Mouse (Mus musculus): Measurements from ENCODE around the gene Ccno.

Ccno gene

DNA sequence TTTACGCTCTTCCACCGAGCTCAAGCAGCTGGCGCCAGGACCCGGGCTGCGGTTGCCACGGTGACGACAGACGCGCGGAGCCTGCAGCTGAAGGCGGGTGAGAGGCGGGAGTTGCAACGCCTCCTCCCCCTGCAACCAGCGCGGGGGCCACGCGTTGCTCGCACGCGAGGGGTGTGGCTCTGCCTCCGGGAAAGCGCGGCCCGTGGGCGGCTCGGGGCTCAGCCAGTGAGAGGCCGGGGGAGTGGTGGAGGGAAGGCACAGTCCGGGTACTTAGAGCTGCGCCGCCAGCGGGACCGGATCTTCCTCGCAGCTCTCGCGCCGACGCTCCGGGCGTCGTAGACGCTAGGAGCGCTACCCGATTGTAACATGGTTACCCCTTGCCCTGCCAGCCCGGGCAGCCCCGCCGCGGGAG lies at the start of gene Ccno:
TSS of gene Ccno (plus strand) at position 271 of the 412 bp plus-strand sequence.
- peak; percentile 80 for DNase-seq (ENCODE audit: low spot score)

DNA sequence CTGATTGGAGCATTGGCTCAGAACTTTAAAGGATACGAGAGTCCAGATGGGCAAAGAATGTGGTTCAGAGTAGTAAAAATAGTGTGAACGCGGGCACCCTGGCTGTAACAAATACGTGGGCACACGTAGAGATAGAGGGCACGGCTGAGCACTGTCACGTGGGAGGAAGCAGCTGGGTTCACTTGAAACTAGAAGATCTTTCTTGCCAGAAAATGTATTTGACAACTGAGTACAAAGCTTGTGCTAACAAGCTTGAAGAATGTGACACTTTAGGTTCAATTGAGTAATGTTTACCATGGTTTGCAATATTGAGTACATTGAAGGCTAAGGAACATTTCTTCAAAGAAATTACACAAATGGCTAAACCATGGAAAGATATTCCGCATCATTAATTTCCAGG lies 49.5 kb upstream of the Ccno start:
- no peak for DNase-seq (ENCODE audit: low spot score)

DNA sequence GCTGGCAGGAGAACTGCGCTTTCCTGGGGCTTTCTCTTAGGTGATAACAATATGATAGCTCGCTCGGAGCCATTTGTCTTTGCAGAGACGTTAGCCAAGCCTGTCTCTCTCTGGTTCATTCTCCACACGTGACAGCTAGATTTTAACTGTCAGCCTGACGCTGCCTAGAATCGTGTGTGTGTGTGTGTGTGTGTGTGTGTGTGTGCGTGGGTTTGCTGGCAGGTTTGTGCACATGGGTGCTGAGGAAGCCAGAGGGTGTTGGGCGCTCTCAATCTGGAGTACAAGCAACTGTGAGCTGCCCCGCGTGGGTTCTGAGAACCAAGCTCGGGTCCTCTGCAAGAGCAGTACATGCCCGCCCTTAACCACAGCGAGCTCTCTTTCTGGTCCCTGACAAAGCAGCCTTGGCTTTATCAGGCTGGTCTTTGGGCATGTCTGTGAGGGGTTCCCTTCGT lies 45.7 kb upstream of the Ccno start:
- no peak for DNase-seq (ENCODE audit: low spot score)

DNA sequence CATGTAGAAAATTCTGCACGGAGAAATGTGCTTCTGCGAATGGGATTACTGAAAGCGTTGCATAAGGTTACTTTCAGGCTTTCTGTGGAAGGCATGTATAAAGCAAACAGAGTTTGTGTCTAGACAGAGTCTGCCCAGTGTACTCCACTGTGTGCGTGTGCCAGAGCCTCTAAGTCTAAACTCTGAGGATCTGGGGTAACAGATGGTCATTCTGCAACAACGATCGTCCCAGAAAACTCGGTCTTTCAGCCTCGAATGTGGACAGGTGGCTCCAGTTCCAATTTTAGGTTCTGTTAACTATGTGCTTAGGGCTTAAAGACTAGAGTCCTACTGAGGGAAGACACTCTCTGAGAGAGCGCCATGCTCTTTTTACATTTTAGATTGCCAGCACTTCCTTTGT lies 42.3 kb upstream of the Ccno start:
- DNase-seq (ENCODE audit: low spot score), result no peak

DNA sequence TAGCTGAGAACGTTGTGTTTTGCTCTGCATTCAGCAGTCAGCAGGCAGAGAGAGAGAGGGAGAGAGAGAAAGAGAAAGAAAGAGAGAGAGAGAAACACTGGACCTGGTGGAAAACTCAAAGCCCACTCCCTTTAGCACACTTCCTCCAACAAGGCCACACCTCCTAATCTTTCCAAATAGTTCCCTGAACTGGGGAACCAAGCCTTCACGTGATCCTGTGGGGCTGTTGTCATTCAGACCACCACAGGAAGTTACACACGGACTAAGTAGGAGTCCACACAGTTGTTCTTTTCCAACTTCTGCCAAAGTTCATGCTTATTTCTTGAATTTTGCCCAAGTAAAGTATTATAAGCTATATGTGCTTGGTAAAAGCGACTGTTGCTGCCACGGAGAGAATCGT lies 41.7 kb upstream of the Ccno start:
- DNase-seq (ENCODE audit: low spot score), result no peak

DNA sequence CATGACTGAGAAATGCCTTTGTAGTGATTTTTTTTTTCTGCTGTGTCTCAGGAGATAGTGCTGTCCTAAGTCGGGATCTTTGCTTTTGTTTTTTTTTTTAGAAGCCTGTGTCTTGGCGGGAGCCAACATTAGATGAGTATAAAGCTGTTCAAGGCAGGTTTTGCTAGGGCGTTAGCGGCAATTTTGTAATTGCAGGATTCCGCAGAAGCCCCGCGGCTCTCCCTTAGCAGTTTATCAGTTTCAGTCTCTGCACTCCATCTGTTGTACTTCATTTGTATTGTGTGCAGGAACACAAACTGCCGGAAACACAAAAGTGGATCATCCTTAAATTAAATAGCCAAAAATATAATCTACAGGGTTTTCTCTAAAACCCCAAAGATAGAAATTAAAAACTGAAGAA lies 33.5 kb upstream of the Ccno start:
- DNase-seq (ENCODE audit: low spot score), result peak; percentile 21

DNA sequence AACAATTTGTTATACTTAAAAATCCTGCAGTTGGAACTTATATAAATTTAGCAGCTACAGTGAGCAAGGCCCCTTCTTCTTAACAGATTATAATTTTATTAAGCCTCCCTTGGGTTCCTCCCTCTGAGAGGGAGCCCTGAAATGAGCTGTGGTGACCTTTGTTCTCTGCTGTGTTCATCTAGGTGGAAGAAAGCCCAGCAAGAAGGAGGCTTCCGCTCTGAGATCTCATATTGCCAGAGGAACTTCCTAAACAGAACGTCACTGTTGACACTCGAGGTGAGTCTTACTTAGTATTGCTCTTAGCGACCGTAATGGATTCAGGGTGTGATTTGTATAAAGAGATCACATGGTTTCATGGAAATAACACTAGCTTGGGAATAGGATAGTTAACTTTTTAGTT lies 24.5 kb upstream of the Ccno start:
- no peak for DNase-seq (ENCODE audit: low spot score)

- no peak for DNase-seq (ENCODE audit: low spot score)
Observed at GRCm38 (mm10) chr13:112964421-112964820, 23.2 kb upstream of the Ccno start.

DNA sequence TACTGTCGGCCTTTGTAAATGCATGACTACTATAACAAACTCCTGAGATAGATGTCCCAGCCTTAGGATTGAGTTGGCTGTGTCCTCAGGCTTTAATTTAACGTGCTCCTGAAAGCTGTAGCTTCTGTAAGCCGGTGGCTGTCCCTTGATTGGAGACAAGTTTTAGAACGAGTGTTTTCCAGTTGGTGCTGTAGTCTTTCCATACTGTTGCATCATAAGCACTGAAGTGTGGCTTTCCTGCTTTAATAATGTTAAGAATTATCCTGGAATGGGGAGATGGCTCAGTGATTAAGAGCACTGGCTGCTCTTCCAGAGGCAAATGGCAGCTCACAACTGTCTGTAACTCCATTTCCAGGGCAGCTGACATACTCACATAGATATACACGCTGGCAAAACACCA lies 20.3 kb upstream of the Ccno start:
- DNase-seq (ENCODE audit: low spot score), result no peak

GRCm38 (mm10) chr13:112976720-112977119 lies 10.9 kb upstream of the Ccno start:
- DNase-seq (ENCODE audit: low spot score), result no peak

DNA sequence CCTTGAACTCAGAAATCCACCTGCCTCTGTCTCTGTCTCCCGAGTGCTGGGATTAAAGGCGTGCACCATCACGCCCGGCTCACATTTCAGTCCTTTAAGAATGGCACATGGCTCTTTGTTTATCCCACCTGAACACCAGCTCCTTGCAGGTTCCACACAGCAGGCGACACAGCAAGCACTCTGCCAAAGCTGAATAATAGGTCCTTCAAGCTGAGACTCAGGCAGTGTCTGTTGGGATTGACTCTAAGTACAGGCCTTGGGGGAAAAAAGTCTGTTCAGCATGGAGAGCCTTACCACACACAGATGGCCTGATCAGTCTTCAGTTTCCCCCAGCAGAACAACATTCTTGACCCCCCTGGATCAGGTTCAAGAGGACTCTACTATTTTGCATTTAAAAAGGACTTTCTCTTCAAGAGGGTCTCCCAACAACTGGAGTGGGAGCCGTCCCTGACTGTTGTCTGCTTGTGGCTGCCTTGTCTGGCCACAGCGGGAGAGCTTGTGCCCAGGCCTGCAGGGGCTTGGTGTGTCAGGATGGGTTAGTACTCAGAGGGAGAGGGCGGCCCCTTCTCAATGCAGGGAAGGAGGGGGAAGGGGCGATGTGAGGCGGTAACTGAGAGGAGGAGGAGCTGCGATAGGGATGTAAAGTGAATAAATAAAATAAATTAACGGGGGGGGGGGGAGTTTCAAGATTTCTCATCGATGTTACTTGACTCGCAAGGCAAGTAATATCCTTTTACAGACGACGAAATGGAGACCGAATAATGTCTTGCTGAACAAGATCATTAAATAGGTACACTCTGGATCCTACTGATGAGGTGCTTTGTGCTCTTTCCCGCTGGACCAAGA lies 1.8 kb upstream of the Ccno start:
- no peak for DNase-seq (ENCODE audit: low spot score)

DNA sequence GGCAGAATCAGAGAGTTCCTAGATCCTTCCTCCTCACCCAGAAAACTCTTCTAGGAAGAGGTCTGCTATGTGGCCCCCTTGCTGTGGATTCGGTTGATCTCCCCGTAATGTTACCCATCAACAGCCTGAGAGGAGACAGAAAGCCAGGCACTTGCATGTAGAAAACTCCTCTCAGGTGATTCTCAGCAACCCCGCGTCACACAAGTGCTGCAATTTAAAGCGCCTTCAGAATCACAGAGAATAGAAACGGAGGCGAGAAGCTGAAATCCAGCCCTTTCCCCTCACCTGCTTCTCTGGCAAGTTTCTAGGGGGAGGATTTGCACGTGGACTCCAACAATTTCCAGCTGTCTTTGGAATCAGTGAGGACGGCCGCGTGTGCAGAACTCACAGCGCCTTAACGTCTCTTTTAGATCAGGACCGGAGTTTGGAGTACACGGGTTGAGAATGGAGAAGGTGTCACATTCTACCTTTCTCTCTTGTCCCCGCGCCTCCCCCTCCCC lies 1.1 kb upstream of the Ccno start:
- DNase-seq (ENCODE audit: low spot score), result no peak

- DNase-seq (ENCODE audit: low spot score), result no peak
Observed at GRCm38 (mm10) chr13:112987991-112988390, 389 bp downstream of the Ccno start.

DNA sequence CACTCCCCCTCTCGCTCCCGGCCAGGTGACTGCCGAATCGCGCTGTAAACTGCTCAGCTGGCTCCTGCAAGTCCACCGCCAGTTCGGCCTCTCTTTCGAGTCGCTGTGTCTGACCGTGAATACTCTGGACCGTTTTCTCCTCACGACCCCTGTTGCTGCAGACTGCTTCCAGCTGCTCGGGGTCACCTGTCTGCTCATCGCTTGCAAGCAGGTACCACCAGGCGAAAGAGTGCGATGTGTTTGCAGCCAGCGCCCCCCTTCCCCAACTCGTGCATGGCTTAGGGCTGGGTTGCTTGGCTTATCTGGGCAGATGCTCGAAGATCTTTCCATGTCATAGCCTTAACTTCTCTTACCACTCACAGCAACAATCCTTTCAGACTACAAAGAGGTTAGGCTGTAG lies 1.3 kb downstream of the Ccno start:
- DNase-seq (ENCODE audit: low spot score), result no peak

GRCm38 (mm10) chr13:112989541-112989940 lies 1.9 kb downstream of the Ccno start:
- DNase-seq (ENCODE audit: low spot score), result no peak

DNA sequence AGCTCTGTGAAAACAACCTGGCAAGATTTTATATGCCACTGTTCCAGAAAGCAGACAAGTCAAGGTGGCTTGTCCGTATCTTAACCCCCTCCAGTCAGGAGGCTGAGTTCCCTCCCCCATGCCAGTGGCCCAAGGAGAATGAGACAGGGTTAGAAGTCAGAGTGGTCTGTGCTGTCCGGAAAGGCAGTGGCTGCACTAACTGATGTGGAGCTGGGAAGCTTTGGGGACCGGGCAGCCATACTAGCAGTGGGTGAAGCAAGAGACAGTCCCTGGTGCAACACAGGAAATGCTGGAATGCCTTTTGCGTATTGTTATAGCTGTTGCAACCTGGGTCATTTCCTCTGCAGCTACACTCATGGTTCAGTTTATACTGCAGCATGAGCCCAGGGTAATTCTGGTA lies 2.7 kb downstream of the Ccno start:
- no peak for DNase-seq (ENCODE audit: low spot score)

DNA sequence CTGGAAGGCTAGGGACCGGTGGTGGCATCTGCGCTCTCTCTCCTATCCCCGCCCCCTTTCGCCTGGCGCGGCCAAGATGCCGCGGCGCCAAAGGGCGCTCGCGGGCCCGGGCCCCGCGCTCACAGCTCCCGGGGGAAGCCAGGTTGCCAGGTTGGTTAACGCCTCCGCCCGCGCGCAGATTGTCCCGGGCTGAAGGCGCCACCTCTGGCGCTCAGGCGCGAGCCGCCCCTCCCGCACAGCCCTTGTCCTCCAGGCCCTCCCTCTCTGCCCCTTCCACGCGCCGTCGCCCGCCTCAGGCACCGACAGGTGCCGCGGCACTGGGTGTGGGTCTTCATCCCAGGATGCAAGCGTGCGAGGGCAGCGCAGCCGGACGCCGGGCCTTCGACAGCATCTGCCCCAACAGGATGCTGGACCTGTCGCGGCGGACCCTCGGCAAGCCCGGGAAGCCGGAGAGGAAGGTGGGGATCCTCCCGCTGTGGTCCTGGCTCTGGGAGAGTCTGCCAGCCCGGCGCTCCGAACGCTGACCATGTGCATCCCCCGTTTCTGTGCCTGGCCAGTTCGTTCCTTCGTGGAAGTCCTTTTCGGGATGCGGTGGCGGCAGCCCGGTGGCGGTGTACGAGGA lies 6.0 kb downstream of the Ccno start, which contains the start of gene Mcidas:
TSS of gene Mcidas (plus strand) at position 315 of the 622 bp plus-strand sequence.
- DNase-seq (ENCODE audit: low spot score), result no peak

DNA sequence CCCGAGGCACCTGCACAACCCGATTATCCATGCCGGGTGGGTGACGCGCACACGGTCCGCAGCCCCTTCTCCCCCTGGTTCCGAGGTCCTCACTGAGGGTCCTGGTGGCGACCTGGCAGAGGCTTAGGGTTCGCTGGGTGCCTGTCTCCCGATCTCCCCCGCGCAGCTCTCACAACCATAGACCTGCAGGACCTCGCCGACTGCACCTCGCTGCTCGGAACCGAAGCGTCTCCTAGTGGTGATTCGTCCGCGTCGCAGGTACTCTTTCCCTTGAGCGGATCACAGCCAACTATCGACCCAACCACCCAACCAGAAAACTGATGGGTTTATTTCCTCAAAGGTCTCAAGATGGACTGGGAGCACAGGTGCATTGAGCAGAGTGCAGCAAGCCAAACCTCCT lies 6.6 kb downstream of the Ccno start:
- no peak for DNase-seq (ENCODE audit: low spot score)

DNA sequence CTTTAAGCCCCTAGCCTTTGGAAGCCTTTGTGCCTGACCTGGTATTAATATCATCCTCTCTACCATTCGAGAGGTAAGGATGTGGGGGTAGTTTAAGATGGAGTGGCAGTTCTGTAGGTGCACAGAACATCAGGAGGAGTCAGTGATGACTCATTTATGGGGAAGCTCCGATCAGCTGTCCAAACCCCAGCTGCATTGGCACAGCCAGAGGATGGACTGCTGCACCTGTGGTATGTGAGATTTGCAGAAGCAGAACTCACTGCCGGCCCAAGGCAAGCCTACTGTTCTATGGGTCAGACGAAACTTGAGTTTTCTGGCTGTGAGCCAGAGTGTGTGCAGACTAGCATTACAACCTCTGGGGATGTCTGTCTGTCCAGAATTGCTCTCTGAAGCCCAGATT lies 8.8 kb downstream of the Ccno start:
- DNase-seq (ENCODE audit: low spot score), result no peak

- no peak for DNase-seq (ENCODE audit: low spot score)
Observed at GRCm38 (mm10) chr13:112997369-112997768, 9.8 kb downstream of the Ccno start.

GRCm38 (mm10) chr13:112998427-112999201 lies 11.0 kb downstream of the Ccno start:
- DNase-seq (ENCODE audit: low spot score), result no peak

DNA sequence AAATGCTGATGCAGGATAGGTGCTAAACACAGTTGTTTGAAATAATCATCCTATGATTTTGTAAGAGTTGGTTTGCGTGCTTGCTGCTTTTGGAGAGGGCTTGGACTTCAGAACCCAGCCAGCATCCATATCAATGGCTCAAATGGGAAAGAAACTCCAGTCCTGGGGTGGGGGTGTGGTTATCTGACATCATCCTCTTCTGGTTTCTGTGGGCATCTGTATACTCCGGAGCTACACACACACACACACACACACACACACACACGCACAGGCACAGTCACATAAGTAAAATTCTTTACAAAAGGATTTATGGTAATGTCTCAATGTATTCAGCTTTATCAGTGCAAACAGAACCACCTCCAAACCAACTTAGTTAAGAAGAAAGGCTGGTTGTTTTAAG lies 12.5 kb downstream of the Ccno start:
- no peak for DNase-seq (ENCODE audit: low spot score)
